Mouse (Mus musculus) forebrain, embryonic 16.5 days (tissue): ENCODE measurements at regions not wholly inside any gene's neighbourhood (a gene's known extent, or its start where the extent isn't known, plus 50 kb on each side); places are given as distances from the start of the nearest gene placed in this dataset.

Experiments
- ATAC-seq: fragments of 200-750 bp; cut with Nextera tagmentation; 2 replicates; pipeline ENCODE4 v1.8.0; 2017; ENCODE audit warnings: mild to moderate bottlenecking, moderate library complexity
- H3K27ac ChIP-seq: fragments of 300-500 bp; sonication (generic); 2 replicates; pipeline ENCODE4 v1.5.1; 2014; ENCODE audit warnings: low read length, control low read depth
- H3K27me3 ChIP-seq: fragments of 300-500 bp; sonication (generic); replicated peaks from 2 replicates; pipeline ENCODE4 v1.6.1; 2014; ENCODE audit warnings: low read length; ENCODE audit not compliant: control insufficient read depth, insufficient read depth
- H3K36me3 ChIP-seq: fragments of 300-500 bp; sonication (generic); 2 replicates; pipeline ENCODE4 v1.6.1; 2014; ENCODE audit not compliant: control insufficient read depth, insufficient read depth
- H3K4me1 ChIP-seq: fragments of 300-500 bp; sonication (generic); replicated peaks from 2 replicates; pipeline ENCODE4 v1.6.1; 2014; ENCODE audit warnings: low read length; ENCODE audit not compliant: control insufficient read depth, insufficient read depth
- H3K4me2 ChIP-seq: fragments of 300-500 bp; sonication (generic); 2 replicates; pipeline ENCODE4 v1.6.1; 2014; ENCODE audit warnings: mild to moderate bottlenecking, low read length, control low read depth
- H3K4me3 ChIP-seq: fragments of 300-500 bp; sonication (generic); replicated peaks from 2 replicates; pipeline ENCODE4 v1.5.1; 2014; ENCODE audit warnings: mild to moderate bottlenecking, low read length, control low read depth
- H3K9ac ChIP-seq: fragments of 300-500 bp; sonication (generic); replicated peaks from 2 replicates; pipeline ENCODE4 v1.6.1; 2014; ENCODE audit warnings: low read depth, low read length, control low read depth
- H3K9me3 ChIP-seq: fragments of 300-500 bp; sonication (generic); 2 replicates; pipeline ENCODE4 v1.6.1; 2016; ENCODE audit warnings: low read length; ENCODE audit not compliant: control insufficient read depth
- WGBS: fragments of 180-500 bp; shearing (Covaris S2); extraction: QIAGEN DNeasy Blood & Tissue Kit; methylation state at CpG from one replicate; pipeline ENCODE4 v1.1.7; 2014; 5-methylcytosine and 5-hydroxymethylcytosine counted together

DNA sequence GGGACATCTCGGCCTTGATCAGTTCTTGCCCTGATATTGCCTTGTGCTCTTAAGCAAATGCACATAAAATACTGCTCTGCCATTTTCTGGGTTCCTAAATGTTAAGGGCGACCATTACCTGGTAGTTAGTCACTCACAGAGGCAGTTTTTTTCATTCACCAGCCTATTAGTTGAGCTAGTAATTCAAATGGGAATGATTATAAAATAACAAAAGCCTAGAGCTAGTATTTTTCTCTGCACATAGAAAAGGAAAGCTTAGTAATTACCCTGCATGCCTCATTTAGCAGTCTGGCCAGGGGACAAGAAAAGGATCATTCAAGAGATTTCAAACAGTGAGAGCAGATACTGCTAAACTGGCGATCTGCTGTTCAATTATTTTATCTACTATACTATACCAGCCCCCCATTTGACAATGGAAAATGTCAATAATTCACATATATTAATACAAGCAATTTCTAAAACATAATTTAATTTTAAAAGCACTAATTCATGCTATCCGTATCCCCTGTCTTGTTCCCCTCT, 645.1 kb downstream of the Pdha2 start:
- ATAC-seq: peak; percentile 69
- Histone ChIP-seq H3K4me2 (no peak overlapping the region), H3K9ac (no peak overlapping the region), H3K36me3 (no peaks in the 10 kb centered on the region), H3K27ac (no peak overlapping the region), H3K27me3 (no peaks in the 10 kb centered on the region), H3K4me1 (no peaks in the 10 kb centered on the region), H3K9me3 (no peaks in the 10 kb centered on the region), H3K4me3 (no peak overlapping the region)
- WGBS: 25% methylated on average over 4 of the region's 4 CpGs

DNA sequence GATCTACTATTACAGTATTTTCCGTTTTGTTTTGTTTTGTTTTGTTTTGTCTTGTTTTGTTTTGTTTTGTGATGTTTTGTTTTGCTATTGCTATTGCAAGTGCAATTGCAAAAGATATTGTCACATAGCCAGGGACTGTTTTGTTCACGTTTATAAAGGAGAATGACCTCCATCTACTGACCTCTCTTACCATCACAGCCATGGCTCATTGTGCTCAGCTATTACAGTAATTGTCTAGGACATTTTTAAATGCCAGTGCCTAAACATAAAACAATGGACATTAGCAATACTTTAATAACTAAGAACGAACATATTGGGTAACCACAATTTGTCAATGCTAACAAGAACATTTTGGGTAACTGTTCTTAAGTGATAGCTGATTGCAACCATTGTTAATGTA, 657.4 kb downstream of the Pdha2 start:
- no peak overlapping the region for H3K4me3 ChIP-seq
- no peaks in the 10 kb centered on the region for H3K4me1 ChIP-seq
- no peak for ATAC-seq
- WGBS: 70% methylated on average over 3 of the region's 3 CpGs
- peaks cover 3% of the 10 kb centered on the region; the same call in 1 of the 2 replicates for H3K9me3 ChIP-seq
- no peak overlapping the region for H3K9ac ChIP-seq
- no peaks in the 10 kb centered on the region for H3K27me3 ChIP-seq
- no peak overlapping the region for H3K4me2 ChIP-seq
- no peaks in the 10 kb centered on the region for H3K36me3 ChIP-seq
- no peak overlapping the region for H3K27ac ChIP-seq

DNA sequence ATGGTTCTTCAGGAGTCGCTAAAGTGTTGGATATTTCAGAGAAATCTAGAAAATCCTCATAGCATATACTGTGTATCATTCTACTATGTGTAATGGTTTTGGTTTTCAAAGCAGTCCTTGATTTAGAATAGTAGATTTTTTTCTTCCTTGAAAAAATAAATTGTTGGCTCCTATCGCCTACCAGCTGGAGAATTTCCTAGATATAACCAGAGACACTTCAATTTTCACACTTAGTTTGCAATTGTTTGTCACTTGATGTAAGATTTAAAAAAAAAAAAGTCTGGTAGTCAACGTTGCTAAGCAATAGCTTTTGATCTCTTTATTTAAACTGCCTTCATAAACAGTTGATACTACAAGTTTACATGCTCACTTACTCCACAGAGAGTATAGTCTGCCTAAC, 663.7 kb downstream of the Pdha2 start:
- H3K4me3 ChIP-seq: no peak overlapping the region
- no peak overlapping the region for H3K4me2 ChIP-seq
- H3K27ac ChIP-seq: no peak overlapping the region
- H3K4me1 ChIP-seq: no peaks in the 10 kb centered on the region
- no peaks in the 10 kb centered on the region for H3K27me3 ChIP-seq
- no peaks in the 10 kb centered on the region for H3K36me3 ChIP-seq
- peak; percentile 61 for ATAC-seq
- 73% methylated on average over 3 of the region's 3 CpGs for WGBS
- peaks cover 3% of the 10 kb centered on the region; the same call in 1 of the 2 replicates for H3K9me3 ChIP-seq
- H3K9ac ChIP-seq: no peak overlapping the region

DNA sequence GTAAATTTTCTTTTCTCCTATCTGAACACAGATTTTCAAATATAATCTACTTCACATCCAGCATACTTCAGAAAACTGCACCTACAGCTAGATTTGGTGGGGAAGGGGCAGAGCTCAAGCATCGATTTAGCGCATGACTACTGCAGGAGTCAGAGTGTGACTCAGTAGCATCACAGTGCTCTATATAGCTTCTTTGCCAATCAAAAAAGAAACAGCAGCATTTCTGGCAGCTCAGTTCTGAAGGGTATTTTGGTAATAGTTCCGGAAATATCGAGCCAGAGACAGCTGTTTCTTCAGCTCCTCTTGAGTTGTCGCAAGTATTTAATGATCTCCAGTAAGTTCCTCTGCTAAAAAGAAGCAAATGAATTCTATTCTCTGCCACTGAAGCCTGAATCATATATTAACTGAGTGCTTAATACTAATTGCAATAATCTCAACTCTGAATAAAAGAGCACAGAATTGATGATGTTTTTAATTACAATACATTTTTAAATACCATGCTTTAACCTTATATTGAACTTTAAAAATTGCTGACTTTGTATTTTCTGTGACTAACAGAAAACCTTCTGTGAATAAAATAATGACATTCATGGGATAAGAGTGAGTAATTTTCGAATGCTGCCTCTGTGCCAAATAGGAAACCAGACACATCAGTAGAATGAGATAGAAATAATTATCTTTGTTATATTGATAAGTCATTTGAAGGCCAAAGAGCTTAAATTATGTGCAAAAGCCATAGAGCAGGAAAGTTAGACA, 680.2 kb downstream of the Pdha2 start:
- Histone ChIP-seq H3K4me2 (no peak overlapping the region), H3K4me1 (no peaks in the 10 kb centered on the region), H3K27me3 (no peaks in the 10 kb centered on the region), H3K9me3 (no peaks in the 10 kb centered on the region), H3K4me3 (no peak overlapping the region), H3K27ac (no peak overlapping the region), H3K36me3 (no peaks in the 10 kb centered on the region), H3K9ac (no peak overlapping the region)
- WGBS: 58% methylated on average over 6 of the region's 6 CpGs
- ATAC-seq: peak; percentile 76

DNA sequence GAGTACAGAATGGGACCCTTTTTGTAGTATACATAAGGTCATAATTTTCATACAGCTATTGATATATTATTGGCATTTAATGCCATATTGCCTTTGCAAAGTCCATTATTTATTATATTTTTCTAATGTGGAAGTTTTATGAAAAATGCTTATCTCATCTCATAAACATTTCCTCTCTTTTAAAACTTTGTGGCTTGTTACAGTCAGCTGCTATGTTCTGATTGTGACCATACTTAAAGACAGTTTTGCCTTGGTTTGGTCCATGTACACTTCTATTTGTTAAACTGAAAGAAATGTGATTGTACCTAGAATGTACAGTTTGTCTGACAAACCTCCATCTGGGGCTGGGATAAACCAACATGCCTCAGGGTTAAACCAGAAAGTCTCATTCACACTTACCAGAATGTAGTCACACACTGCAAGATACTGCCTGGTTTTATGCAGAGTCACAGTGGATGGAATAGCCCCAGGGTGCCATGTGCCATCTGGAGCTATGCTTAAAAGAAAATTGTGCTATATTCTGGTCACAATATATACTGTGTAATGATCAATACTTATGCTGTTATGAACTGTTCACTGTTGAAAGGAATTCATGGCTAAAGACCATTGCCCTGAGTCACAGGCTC, 690.4 kb downstream of the Pdha2 start:
- no peak overlapping the region for H3K27ac ChIP-seq
- no peaks in the 10 kb centered on the region for H3K4me1 ChIP-seq
- H3K9me3 ChIP-seq: no peaks in the 10 kb centered on the region
- H3K4me2 ChIP-seq: no peak overlapping the region
- H3K36me3 ChIP-seq: no peaks in the 10 kb centered on the region
- H3K9ac ChIP-seq: no peak overlapping the region
- H3K4me3 ChIP-seq: no peak overlapping the region
- H3K27me3 ChIP-seq: no peaks in the 10 kb centered on the region
- no peak for ATAC-seq

DNA sequence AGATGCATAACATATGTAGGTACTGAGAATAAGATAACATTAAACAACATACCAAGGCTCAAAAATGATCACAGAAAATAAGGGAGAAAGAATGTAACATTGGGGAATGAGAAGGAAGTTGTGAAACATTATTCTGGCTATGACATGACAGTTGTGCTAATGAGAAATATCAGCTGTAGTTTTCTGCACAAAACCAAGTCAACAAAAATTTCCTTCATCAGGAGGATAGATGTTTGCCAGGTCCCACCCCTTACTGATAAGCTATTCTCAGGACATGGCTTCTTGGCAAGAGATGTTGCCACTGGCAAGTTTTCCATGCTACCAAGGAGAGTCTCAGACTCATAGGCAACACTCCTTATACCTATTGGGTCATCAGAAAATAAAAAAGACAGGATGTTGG, 701.3 kb downstream of the Pdha2 start:
- Histone ChIP-seq H3K36me3 (no peaks in the 10 kb centered on the region), H3K9me3 (no peaks in the 10 kb centered on the region), H3K4me2 (no peak overlapping the region), H3K4me3 (no peak overlapping the region), H3K9ac (no peak overlapping the region), H3K4me1 (no peaks in the 10 kb centered on the region), H3K27me3 (no peaks in the 10 kb centered on the region), H3K27ac (no peak overlapping the region)
- no peak for ATAC-seq

DNA sequence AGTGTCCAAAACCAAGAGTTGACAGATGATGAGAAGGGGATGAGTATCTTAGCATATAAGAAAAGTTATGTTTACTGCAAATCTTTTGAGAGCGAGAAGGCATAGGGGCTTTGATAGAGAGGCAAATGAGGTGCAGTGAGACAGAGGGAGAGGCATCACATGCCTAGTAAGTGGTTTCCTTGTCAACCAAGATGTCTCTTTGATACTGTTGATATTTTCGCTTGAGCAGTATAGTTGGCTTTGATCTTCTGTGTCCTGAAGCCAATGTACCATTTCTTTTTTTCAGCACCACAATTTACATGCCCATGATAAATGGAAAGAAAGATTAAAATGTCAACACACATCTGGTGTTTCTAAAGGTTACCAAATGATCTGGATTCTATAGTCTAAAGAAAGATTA, 702.1 kb downstream of the Pdha2 start:
- H3K4me1 ChIP-seq: no peaks in the 10 kb centered on the region
- H3K36me3 ChIP-seq: no peaks in the 10 kb centered on the region
- H3K27me3 ChIP-seq: no peaks in the 10 kb centered on the region
- no peaks in the 10 kb centered on the region for H3K9me3 ChIP-seq
- no peak overlapping the region for H3K27ac ChIP-seq
- ATAC-seq: no peak
- H3K4me3 ChIP-seq: no peak overlapping the region
- WGBS: 90% methylated on average over 2 of the region's 2 CpGs
- H3K4me2 ChIP-seq: no peak overlapping the region
- no peak overlapping the region for H3K9ac ChIP-seq

DNA sequence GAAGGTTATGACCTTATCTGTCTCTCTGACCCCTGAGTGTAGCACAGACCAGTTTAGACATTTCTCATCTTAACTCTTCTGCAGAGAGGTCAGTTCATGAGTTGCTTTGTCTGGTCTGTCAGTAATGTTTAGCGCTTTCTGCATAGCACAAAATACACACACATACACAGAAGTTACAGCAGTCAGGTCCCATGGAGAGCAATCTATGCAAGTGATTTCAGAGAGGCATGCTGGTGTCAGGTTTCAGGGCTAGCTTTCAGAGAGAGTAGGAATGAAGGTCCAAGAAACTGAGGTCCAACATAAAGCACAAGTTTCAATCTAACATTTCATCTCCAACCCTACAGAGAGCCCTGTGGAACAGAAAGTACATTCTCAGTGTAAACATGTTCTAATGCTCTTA, 718.0 kb downstream of the Pdha2 start:
- H3K36me3 ChIP-seq: no peaks in the 10 kb centered on the region
- ATAC-seq: no peak
- no peak overlapping the region for H3K27ac ChIP-seq
- no peak overlapping the region for H3K9ac ChIP-seq
- H3K27me3 ChIP-seq: no peaks in the 10 kb centered on the region
- no peaks in the 10 kb centered on the region for H3K4me1 ChIP-seq
- no peaks in the 10 kb centered on the region for H3K9me3 ChIP-seq
- H3K4me2 ChIP-seq: no peak overlapping the region
- no peak overlapping the region for H3K4me3 ChIP-seq
- 89% methylated on average over 1 of the region's 1 CpGs for WGBS

DNA sequence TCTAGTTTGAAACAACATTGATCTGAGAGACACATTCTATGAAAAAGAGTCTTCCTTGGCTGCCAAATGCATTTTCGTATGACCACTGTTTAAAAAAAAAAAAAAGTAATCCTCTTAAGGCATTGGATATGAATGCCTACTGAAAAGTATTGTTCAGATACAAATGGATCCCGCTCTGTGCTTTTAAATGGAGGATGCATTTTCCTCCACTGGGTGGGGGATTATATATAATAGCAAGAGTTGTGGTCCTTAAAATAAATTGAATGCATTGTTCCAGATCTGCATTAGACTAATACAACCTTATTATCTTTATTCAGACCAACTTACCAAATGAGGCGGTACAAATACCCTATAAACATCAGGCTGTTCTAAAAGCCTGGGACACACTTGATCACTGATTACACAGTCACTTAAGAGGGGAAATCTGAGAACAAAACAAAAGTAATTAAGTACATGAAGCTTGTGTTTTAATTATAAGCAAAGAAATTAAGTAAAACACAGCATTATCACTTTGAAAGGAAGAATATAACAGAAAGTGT, 734.4 kb downstream of the Pdha2 start:
- no peaks in the 10 kb centered on the region for H3K36me3 ChIP-seq
- peak; percentile 59; the same call in 1 of the 2 replicates for ATAC-seq
- WGBS: 10% methylated on average over 3 of the region's 3 CpGs

More for the DNA sequence above, 734.4 kb downstream of the Pdha2 start:
- no peak overlapping the region for H3K27ac ChIP-seq
- H3K4me3 ChIP-seq: no peak overlapping the region
- H3K9me3 ChIP-seq: no peaks in the 10 kb centered on the region
- H3K4me2 ChIP-seq: no peak overlapping the region
- H3K9ac ChIP-seq: no peak overlapping the region
- H3K4me1 ChIP-seq: no peaks in the 10 kb centered on the region
- H3K27me3 ChIP-seq: peaks cover 15% of the 10 kb centered on the region
